Mouse (Mus musculus) neural tube, embryonic 13.5 days (tissue): Measurements from ENCODE around the gene Il6ra. TPM values are rescaled to one million over a fixed set of nuclear protein-coding genes. Genes with fewer than 3 reads are reported as not detected.

Experiments
- polyA plus RNA-seq: library from polyadenylated mRNA; unstranded; fragments of >200 nt; fragmentation: Nextera tagmentation; extraction: Ambion mirVana; gene quantifications from 2 replicates; pipeline ENCODE4 v1.2.1, GENCODE M21; 2015

Il6ra gene
- polyA plus RNA-seq, 1 experiment from 2014 or later, result 0.96 TPM

Other genes with a start within 250 kb of the Il6ra start
- 18.4 and 20.2 TPM in 2 replicates for gene Adar, start 198.2 kb downstream of the Il6ra start, polyA plus RNA-seq
- gene Chrnb2, start 148.6 kb downstream of the Il6ra start, polyA plus RNA-seq, result 27.0 and 27.4 TPM in 2 replicates
- 14.3 and 15.2 TPM in 2 replicates for gene Ube2q1, start 139.6 kb downstream of the Il6ra start, polyA plus RNA-seq
- gene She, start 81.8 kb downstream of the Il6ra start, polyA plus RNA-seq, result 1.9 and 2.5 TPM in 2 replicates
- gene Atp8b2, start 50.3 kb upstream of the Il6ra start, polyA plus RNA-seq, result 11.3 and 12.0 TPM in 2 replicates
- gene Hax1, start 85.6 kb upstream of the Il6ra start, polyA plus RNA-seq, result 120 and 133 TPM in 2 replicates
- gene 4933434E20Rik, start 138.4 kb upstream of the Il6ra start, polyA plus RNA-seq, result 217 and 231 TPM in 2 replicates
- 148 and 170 TPM in 2 replicates for gene Ubap2l, start 139.4 kb upstream of the Il6ra start, polyA plus RNA-seq
- gene Tpm3, start 159.5 kb upstream of the Il6ra start, polyA plus RNA-seq, result 373 and 399 TPM in 2 replicates
- 0.28 and 0.29 TPM in 2 replicates for gene Nup210l, start 190.9 kb upstream of the Il6ra start, polyA plus RNA-seq